Mouse (Mus musculus) CH12.LX (cell line): ENCODE data around the gene Entr1.

Experiments used
- EP300 ChIP-seq: IDR thresholded peaks from 2 replicates; pipeline ENCODE4 v1.6.1; 2011; ENCODE audit warnings: low read length, improper control_type of control experiment
- HCFC1 ChIP-seq: IDR thresholded peaks from 2 replicates; pipeline ENCODE4 v1.6.1; 2012; ENCODE audit warnings: low read depth, mild to moderate bottlenecking, inconsistent platforms, low read length, improper control_type of control experiment
- POLR2A ChIP-seq: IDR thresholded peaks from 2 replicates; pipeline ENCODE4 v1.6.1; 2011; ENCODE audit warnings: low read depth, mild to moderate bottlenecking, improper control_type of control experiment, low read length

- TF ChIP-seq EP300 (no peak), HCFC1 (no peak), POLR2A (no peak)
Observed at GRCm38 (mm10) chr2:26390954-26391353, 1.8 kb upstream of the Entr1 start.
